Mouse (Mus musculus) mouse embryonic stem cell (cell line): ENCODE results near the gene Asap2.

Experiments
- in situ Hi-C, 2 experiments: fragments of 300-500 bp; cut with MboI; formaldehyde crosslinking; loops; 1 replicate in 1 of 2; 3 replicates in 1 of 2; pipeline ENCODE4 v1.14.3; 2019 to 2020; ENCODE audit warnings: low sequenced_read_pairs in 2 of 2, low pct_unique_long_range_greater_than_20kb in 1 of 2, mixed read lengths in 1 of 2; ENCODE audit not compliant: unreplicated experiment in 1 of 2

Gene Asap2

DNA sequence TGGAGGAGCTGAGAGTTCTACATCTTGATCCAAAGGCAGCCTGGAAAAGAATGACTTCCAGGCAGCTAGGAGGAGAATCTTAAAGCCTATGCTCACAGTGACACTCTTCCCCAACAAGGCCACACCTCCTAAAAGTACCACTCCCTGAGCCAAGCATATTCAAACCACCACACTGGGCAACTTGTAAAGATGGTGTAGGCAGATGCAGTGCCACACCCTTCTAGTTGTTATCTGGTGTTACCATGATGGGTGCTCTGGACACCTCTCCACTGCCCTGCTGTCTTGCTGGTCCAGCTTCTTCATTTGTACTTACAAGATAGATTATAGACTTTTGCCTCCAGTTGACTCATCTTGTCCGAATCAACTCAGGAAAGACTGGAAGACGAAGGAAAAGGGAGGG, 201.3 kb downstream of the Asap2 start:
- in situ Hi-C loops: loop anchor here in 1 of 2 experiments (10.0 kb wide), 1 partner anchor 63 kb away; no protein-coding TSS in a partner anchor

- in situ Hi-C loops: loop anchor here in 1 of 2 experiments (10.0 kb wide), 1 partner anchor 59 kb away; no protein-coding TSS in a partner anchor
Measured at GRCm38 (mm10) chr12:21195497-21195896, 205.2 kb downstream of the Asap2 start.

- in situ Hi-C loops: loop anchor here in 1 of 2 experiments (10.0 kb wide), 1 partner anchor 58 kb away; no protein-coding TSS in a partner anchor
Measured at GRCm38 (mm10) chr12:21196420-21196819, 206.2 kb downstream of the Asap2 start.

DNA sequence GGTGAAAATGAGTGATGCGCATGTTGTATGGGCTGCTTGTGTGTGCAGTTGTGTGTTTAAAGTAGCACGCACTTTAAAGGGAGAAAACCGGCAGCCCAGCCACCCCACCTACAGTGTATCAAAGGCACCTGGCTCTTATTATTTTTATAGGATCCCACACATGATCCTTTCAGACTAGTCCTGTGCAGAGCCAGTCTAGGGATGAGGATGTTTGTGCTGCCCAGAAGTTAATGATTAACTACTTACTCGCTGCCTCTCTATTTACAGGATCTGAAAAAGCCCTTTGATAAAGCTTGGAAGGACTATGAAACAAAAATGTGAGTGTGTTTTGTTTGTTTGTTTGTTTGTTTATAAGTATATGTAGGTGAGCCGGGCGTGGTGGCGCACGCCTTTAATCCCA, 210.4 kb downstream of the Asap2 start:
- in situ Hi-C loops: no loop called here

DNA sequence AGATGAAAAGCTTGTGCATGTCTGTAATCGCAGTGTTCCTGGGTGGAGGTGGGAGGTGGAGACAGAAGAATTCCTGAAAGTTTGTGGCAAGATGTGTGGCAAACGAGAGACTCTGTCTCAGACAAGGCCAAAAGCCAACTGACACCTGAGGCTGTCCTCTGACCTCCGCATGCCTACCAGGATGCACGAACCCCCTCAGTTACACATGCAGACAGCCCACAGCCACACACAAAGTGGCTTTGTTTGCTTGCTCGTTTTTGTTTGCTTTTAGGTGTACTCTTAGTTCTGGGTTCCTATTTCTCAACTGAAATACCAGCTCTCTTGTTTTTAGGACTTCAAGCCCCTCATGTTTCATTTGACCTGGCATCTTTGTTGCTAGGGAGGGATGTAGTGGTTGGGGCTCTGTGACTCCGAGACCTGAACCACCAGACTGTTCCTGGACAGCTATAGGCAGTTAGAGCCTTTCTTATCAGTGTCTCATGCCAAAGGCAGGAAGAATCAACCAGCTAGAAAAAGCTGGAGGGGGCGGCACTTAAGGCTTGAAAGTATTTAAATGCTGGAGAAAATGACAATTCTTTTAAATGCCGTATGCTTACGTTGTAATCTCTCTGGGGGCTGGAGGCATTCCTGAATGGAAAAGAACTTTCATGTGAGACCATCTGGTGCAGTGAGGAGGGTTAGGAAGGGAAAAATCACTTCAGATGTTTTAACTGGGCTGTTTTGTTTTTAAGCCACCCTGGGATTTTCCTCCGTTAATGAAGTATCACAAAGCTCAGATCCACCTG, 211.4 kb downstream of the Asap2 start:
- in situ Hi-C loops: no loop called here

DNA sequence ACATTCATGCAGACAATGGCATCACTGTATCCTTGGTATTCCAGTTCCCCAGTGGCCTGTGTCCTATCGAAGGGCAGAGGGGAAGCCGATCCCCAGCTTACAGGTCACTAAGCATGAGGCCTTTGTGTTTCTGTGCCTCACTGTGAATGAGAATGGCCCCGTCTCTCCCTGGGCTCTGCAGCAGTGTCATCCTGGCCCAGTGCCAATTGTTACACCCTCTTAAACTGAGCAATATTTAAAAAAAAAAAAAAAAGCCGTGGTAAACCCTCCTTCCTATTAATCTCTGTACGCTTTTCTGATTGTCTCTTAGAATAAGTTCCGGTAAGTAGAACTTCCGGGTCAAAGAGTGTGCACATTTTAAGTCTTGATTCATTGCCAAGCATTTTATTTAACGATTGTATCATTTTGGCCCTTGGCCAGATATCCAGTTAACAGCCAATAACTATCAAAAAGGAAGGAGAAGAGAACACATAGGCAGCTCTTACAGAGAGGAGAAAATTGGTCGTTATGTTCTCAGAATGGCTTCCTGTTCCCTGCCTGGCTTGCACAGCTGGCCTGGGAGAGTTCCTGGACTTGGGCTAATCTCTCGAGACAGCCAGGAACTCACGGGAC, 214.5 kb downstream of the Asap2 start:
- in situ Hi-C loops: no loop called here

GRCm38 (mm10) chr12:21205799-21206198, 215.5 kb downstream of the Asap2 start:
- in situ Hi-C loops: no loop called here

DNA sequence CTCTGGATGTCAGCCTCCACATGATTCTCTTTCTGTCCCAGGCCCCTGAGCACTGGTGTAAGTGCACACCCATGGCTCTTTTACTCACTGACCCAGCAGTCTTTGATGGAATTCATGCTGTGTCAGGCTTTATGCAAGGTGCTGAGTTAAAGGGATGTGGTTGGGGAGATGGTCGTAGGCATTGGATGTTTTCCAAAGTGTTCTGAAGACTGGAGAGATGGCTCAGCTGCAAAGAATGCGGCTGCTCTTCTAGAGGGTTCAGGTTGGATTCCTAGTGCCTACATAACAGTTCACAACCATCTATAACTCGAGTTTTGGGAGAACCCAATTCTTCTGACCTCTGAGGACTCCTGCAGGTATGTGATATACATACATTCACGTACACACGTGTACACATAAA, 217.2 kb downstream of the Asap2 start:
- in situ Hi-C loops: no loop called here

DNA sequence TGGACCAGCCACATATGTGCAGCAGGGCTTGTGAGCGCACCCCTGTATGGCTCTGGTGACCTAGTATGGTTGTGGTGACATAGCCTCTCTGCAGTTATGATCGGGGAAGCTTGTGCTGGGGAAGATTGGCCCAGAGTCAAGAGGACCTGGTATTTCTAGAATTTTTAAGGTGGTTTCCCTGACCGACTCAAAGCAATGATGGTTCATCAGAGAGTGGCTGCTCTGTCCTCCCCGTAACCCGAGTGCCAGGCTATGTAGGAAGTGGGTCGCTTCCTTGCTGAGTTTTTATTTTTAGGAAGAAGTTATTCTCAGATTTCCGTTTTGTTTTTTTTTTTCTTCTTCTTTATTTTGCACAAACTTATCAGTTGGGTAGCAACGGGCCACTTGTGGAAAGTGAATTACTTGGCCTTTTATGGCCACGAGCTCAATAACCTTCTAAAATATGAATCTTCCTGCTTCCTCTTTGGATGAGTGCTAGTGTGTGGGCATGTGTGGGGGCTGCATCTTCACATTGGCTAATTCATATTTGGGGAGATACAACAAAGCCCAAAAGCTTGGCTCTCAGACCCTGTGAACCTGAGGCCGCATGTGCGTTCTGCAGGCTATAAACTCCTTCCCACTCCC, 218.0 kb downstream of the Asap2 start:
- in situ Hi-C loops: no loop called here

- in situ Hi-C loops: no loop called here
Measured at GRCm38 (mm10) chr12:21209273-21209672, 219.0 kb downstream of the Asap2 start.

GRCm38 (mm10) chr12:21212876-21213275, 222.6 kb downstream of the Asap2 start:
- in situ Hi-C loops: no loop called here

DNA sequence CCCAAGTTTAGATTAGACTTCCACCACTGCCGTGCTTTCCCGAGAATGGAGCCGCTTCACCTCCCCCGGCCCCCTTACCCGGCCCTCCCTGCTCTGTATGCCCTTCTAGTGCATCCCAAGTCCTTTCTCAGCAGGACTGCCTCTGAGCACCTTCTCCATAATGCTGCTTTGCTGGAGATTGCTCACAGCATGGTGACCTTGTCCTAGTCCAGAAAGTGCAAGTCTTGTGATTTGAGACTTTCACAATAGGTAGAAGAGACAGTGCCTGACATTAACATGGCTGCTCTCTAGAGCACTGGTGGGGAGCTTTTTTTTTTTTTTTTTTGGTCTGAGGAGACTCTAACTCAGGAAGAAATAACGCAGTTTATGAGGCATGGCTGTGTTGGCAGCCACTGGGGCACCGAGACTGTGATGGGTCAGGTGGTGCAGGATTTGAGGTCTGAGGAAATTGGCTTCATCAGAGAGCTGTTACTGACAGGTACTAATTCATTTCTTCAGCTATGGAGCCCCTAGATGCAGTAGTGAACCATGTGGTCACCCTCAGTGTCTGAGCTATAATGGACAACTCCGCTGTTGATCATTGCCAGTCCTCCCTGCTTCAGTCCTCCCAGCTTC, 224.4 kb downstream of the Asap2 start:
- in situ Hi-C loops: no loop called here

GRCm38 (mm10) chr12:21217776-21218444, 227.7 kb downstream of the Asap2 start:
- in situ Hi-C loops: no loop called here

DNA sequence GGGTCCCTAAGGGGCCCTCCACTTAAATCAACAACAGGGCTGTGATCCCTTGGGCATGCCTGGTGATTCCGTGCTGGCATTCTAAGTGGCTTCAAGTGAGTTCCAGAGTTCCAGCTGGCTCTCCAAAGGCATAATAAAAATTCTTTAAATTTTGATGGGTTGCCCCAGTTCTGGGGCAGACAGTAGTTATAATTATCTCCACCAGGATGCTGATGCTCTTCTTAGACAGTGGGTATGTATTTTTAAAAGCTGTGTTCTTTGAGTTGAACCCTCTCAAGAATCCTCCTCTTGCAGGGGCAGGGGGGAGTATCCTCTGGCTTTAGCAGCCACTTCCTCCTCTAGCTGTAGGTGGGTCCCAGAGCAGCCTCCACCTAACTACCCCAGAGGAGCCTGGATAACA, 230.3 kb downstream of the Asap2 start:
- in situ Hi-C loops: loop anchor here in 1 of 2 experiments (5.0 kb wide), 1 partner anchor 93 kb away; no protein-coding TSS in a partner anchor

DNA sequence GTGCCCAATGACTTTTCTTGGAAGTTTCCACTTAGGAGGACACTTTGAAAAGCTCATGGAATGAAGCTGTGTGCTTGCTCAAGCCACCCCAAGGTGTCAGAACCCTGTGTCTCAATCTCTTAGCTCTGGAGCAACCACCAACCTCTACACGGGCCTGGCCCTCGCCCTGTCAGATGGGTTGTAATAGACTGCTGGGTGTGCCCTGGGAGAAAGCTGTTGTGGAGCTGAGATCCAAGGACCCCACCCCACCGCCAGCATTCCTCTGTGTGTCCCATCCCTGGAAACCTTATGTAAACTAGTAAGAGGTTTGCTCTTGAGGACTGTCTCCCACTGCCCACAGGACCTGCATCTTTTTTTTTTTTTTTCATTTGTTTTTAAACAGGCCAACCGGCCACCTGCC, 233.7 kb downstream of the Asap2 start:
- in situ Hi-C loops: loop anchor here in 1 of 2 experiments (5.0 kb wide), 1 partner anchor 97 kb away; no protein-coding TSS in a partner anchor

DNA sequence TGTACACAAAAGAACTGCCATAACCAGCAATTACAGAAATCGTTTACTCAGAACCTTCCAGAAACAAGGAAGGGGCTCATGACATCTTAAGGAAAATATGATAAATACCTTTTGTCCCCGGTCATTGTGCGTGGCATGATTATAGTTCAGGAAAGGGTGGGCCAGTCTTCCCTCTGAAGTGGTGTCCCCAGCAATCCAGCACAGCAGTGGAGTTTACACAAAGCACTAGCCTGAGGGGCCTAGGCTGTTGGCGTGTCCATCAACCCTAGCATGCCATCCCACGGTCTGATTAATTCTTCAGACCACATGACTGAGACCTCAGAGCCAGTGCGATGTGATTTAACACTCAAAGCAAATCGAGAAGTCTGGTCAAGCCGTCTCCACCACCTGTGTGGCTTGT, 235.1 kb downstream of the Asap2 start:
- in situ Hi-C loops: no loop called here

- in situ Hi-C loops: no loop called here
Measured at GRCm38 (mm10) chr12:21226316-21226715, 236.1 kb downstream of the Asap2 start.
